Mouse (Mus musculus): Measurements from ENCODE around the gene H2afy2.

Gene H2afy2

DNA sequence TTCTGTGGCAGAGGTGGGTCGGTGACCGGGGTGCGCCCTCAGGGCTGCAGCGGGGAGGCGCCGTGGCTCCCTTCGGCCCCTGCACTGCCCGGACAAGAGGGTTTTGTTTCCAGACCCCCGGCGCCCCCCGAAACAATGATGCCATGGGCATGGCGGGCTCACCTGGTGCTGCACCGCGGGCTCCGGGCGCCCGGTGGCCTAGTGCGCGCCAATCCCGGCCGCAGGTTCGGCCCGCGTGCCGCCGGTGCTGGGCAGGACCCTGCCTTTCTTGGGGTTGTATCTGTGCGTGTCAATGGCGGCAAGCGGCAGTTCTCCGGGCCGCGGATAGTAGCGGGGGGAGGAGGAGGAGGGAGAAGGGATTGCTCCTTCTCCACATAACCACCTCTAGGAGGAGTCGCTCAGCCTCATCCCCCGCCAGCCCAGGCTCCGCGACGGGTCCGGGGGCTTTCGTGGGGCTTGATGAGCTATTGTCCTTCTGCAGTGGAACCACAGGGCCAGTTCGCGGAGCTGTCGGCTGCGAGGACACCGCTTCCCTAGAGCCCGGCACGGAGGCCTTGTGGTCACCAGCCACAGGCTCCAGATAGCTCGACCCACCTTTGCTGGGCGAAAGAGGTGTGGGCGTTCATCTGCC is at the start of gene H2afy2:
Gene H2afy2, minus strand, starts transcription at position 527 of the 631 bp plus-strand sequence.
- DNase-seq, result peak; percentile 50 to 58

DNA sequence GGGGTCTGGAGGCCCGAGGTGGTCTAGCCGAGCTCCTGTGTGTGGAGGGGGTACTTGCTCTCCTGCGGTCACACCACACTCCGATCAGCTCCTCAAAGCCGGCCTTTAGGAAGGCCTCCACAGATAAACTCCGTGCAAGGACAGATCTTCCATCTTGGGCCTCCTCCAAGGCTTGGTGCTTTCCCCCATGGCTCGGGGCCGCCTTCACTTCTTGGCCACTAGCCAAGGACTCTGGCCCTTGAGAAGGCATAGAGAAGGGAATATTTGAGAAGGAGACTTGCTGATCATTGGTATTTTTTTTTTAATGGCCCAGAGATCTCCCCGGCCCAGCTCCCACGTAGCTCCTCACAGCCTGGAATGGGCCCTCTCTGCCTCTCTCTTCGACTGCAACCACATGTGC is 48.8 kb upstream of the H2afy2 start:
- no peak for DNase-seq

DNA sequence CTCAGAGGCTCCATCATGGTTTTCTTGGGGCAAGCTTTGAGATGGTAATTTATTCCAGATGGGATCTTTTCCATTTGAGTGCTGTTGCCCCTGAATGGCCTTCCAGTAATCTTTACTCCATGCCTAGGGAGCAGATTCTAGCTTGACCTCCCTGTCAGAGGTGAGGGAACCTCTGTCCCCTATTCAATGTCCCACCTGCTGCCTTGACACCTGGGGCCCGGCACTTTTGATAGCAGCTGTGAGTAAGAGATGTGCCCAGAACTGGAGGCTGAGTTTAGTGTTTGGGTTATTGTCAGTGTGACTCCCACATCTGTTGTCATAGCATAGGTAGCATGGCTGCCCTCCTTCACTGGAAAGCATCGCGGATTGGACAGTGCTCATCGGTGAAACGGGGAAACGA is 47.8 kb upstream of the H2afy2 start:
- DNase-seq, result no peak

DNA sequence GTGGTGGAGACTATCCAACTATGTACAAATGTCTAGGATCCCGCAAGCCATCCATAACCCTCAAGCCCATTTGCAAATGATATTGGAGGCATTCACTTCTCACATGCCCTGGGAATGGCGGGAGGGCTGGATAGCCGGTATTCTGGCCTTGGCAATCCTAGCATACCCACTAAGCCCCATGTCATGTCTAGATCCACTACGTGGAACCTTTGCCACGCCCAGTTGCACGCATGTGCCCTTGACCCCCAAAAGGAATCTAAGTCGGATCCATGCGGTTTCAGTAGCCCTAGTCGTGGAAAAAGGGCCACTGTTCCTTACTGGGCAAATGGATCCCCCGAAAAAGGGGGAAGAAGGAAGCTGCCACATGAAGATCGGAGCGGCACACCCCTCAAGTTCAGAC is 47.3 kb upstream of the H2afy2 start:
- no peak for DNase-seq

DNA sequence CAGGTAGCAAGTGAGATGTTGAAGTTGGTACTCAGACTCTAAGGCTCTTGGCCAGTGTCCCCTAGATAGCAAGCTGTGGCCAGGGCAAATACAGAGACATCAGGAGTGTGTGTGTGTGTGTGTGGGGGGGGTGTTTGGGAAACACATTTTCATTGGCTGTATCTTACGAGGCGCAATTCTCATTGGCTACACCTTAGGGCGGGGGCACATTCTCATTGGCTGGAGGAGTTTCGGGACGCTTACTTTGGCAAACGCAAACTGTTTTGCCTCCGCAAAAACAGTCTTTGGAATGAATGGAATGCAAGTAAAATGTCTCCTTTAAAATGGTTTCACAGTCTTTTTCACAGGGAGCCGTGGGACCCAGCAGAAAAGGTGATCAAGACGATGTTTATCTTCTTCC is 46.9 kb upstream of the H2afy2 start:
- DNase-seq, result no peak

DNA sequence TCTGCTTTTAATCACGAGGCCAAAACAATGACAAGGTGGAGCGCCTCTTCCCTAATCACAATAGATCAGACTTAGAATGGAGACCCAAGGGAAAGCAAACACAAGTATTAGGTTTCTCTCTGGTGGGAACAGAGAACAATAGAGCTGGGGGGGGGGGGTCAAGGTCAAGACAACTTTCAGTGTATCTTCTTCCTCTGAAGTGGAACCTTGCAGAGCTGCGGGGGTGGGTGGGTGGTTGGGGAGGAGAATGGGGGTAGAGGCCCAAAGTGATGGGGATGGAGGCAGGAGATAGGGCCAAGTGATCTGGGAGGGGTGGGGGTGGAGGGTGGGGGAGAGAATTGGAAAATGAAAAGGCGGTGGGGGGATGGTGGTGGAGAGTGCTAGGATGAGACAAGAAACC is 45.1 kb upstream of the H2afy2 start:
- no peak for DNase-seq

DNA sequence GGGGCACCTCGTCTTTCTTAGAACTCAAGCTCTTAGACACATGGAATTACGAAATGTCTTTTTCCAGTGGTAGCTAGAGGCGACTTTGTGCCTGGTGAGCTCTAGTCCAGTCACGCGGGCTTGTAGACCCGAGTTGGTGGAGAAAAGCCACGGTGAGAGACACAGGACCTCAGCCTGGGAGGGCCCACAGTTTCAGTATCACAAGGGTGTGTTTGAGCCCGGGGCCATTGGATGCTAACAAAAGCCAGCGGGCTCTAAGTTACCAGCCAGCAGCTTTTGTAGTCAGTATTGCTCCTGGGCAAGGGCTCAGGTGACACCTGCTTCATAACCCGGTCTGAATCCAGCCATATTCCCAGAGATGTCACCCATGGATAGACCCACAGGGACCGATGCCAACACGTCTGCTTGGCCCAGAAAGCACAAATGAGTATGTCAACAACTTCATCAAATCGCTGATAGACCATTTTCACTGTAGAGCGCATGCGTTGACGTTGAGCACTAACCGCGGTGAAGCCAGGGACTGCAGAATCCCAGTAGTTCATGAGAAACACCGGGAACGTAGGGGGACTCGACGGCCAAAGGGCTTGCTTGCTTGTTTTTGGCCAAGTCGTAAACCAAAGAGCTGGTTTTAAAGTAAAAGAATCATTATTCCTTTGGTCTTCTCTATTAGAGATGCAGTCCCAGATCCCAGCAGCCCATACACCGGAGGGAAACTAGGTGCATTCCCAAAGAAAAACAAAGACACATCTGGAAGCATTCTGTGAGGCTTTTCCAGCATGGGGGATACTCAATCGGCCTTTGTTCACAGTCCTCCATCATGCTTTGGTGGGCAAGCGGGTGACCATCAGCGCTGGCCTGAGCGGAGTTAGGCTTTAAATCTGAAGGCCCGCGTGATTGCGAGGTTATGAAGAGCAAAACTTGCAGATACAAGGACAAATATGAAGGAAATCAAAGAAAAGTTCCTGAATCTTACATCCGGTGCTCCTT is 44.3 kb upstream of the H2afy2 start:
- no peak for DNase-seq

DNA sequence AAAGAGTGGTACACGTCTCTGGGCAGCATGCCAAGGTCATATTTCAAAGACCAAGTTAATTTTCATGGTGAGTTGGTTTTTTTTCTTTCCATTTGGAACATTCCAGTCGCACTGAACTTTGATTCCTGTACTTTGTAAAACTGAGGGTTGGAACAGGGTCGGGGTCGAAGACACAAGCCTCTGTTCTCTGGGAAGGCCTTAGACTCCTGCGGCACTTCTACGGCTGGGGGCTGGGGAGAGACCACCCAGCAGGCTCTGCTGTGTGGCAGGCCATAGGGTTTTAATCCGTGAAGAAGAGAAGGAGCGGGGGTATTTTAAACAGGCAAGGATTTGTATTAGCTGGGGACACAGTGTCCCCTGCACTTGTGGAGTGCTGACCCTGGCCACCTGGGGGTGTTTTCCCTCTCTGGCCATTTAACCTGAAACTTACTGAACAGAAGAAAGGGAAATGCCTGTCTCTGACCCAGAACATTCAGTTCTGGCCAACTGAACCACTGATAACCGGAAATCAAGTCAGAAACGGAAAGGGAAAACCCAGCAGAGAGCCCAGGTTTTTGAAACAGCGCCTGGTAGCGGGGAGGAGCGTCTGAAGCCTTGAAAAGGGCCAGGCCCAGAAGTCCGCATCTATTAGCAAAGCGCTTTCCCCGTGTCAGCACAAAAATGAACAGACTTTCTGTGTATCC is 42.9 kb upstream of the H2afy2 start:
- DNase-seq, result peak; percentile 56 to 74

DNA sequence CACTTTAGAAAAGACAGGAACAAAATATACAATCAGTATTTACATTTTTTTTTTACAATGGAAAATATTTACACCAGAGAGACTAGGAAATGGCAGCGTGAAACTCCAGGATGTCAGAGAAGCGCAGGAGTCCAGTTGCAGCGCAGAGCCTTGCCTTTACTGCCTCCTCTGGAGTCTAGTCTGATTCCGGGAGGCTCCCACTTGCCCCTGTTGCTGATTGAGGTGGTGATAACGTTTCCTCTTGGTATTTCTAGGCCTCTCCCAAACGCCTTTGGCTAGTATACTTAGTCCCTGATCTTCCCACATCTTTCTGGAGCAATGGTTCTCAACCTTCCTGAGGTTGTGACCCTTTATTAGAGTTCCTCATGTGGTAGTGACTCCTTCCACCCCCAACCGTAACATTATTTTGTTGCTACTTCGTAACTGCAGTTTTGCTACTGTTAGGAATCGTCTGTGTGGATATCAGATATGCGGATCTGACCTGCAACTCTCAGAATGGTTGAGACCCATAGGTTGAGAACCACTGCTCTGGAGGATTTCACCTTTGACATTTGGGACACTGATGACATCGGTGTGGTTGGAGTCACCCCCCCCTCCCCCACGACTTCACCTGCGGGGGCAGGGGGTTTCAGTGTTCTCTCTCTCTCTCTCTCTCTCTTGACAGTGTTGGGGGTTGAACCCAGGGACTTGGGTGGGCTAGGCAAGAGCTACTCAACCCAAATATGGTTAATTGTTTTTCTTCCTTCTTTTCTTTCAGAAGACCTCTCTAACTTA is 42.2 kb upstream of the H2afy2 start:
- DNase-seq, result no peak

DNA sequence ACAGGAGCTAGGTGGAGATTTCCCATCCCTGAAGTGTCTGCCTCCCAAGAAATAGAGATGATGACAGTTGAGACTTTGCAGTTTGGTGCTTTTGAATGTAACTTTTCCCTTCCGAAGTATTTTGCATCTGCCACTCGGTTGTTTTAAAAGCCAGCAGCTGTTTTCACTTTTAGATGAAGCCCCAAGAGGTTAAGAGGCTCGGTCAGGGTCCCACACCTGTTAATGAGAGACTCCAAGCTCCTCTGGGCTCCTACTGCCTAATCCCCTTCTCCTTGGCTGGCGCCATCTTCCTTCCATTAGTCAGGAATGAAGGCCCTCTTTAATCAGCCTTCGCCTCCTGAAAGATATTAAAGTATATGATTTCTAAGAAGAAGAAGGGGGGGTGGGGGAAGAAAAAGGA is 41.6 kb upstream of the H2afy2 start:
- DNase-seq, result no peak

DNA sequence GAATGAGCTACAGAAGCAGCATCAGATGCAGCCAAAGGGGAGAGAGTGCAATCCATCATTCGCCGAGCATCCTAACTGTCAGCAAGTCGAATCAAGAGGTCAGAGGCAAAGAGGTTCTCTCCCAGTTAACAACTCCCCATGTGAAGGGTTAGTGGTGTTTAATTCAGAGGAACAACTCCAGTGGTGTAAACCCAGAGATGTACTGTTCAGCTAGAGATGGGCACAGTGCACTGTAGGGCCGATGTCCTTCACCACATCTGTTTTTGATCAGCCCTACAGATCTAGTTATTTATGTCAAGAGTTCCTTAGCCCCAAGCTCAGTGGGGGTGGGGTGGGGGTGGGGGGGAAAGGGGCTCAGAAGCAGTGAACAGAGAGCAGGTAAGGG is 39.8 kb upstream of the H2afy2 start:
- DNase-seq, result no peak

DNA sequence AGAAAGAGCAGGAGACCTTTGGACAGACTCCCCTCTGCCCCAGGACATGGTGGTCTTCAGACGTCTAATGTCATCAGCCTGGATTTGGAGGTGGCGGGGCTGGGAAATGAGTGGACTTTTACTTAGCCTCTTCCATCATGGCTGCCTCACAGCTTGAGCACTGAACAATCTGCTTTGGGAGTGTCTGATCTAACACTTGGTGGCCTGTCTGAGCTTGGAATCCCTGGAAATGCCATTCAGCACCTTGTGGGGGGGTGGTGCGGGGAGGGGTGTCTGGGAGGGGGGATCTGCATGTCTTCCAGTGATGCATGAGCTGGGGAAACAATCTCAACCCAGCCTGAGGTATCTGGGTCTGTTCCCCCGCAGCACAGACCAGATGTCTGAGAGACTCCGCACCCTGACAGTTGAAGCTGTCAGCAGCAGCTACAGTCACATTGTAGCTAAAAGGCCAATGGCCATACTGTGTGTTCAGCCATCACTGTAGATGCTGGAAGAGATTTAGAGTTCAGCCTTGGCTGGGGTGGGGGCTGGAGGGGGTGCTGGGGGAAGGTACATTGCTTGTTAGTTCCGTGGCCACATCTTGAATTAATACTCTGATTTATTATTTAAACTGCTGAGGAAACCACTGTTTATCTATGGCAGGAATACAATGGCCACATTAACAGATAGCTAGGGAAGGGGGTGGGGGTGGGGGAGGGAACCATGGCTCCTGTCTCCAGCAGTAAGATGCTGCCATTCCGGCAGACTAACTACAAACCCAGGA is 39.2 kb upstream of the H2afy2 start:
- no peak for DNase-seq

DNA sequence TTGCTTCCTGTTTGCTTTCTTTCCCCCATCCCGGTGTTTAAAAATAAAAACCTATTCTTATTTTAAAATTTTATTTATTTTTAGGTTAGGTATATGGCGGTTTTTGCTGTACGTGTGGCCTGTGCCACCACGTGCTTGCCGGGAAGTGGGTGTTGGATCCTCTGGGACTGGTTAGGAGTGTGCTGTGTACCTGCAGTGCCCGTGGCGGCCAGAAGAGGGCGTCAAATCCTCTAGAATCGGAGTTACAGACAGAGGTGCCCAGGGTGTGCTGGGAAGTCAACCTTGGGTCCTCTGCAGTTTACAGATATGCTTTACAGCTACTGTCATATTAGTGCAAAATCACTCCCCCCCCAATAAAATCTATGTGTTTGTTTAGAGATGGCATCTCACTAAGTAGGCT is 36.1 kb upstream of the H2afy2 start:
- DNase-seq, result no peak

DNA sequence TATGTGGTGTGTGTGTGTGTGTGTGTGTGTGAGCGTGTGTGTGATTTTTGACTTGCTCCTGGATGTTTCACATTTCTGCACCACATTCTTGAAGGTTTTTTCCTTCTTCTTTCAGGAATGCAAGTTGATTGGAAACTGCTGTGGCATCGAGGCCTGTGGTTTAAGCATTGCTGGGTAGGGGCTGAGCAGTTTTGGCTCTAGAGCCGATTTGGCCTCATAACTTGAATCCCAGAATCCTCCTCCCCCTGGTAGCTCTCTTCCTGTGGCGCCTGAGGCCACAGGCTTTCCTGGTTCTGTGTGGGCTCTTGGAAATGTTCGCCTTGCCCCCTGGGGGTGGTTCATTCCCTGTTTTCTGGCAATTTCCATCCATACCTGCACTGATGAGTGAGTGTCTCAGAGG is 28.0 kb upstream of the H2afy2 start:
- DNase-seq, result no peak

DNA sequence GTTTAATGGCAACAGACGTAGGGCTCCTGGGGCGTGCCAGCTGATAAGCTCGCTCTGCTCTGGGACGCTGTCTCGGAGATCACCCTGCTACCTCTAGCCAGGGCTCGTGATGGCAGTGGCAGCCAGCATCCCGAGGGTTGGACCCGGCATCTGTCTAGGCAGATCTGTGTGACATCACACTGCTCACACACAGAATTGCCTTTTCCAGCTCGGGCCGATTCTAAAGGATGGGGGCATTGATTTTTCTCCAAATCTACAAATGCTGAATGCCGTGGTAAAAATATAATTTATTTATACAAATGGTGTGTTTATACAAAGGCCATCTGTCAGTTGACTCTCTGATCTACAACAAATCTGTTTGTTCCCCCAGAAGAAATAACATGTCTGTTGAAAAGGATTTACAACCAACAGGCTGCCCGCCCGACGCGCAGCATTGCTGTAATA is 14.2 kb upstream of the H2afy2 start:
- no peak for DNase-seq

DNA sequence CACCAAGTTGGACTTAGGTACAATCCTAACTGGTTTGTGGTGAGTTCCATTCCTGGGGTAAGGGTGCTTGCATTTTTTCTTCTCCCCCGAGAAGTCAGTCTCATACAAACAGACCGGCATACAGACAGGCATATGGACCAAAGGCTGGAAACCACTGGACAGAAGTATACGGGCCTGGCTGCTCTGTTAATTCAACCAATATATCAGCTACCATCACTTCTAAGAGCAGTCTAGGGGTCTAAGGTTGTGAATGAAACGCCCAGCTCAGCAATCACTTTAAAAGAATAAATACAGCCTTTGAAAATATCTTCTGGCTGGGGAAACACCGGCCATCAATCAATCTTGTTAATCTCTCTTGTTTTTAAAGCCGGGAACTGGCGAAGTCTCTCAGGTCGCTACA is 11.5 kb upstream of the H2afy2 start:
- DNase-seq, result no peak

DNA sequence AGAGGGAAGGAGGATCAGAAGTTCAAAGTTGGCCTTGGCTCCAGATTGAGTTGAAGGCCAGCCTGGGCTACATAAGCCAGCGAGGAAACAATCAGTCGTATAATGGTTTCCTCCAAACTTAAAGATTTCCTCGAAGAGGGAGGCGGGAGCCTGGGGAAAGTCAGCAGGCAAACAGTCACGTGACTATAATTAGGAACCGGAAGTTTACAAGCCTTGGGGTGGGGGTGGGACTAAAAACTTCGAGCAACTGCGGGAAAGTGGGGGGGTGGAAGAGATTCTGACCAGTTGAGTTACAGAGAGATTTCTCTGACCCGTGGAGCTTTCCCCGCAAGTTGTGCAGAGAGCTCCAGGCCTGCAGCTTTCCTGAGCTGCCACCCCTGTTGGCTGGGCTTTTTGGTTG is 11.0 kb upstream of the H2afy2 start:
- DNase-seq, result no peak

DNA sequence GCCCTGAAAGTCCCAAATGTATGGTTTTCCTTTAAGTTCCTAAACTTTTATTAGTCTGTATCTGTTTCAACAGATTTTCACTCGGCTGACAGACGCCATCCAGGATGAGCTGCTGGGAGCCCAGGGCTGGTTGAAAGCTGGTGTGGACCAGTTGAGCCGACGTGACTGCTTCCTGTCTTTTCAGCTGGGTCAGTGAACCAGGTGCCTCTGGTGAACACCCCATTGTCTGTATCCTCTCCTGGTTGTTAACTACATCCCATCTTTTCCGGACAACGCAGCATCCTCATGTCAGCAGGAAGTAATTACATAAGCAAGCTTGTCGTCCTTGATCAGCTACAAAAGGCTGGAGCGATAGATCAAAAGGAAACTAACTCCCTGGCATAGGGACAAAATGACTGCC is 9.1 kb upstream of the H2afy2 start:
- no peak for DNase-seq

DNA sequence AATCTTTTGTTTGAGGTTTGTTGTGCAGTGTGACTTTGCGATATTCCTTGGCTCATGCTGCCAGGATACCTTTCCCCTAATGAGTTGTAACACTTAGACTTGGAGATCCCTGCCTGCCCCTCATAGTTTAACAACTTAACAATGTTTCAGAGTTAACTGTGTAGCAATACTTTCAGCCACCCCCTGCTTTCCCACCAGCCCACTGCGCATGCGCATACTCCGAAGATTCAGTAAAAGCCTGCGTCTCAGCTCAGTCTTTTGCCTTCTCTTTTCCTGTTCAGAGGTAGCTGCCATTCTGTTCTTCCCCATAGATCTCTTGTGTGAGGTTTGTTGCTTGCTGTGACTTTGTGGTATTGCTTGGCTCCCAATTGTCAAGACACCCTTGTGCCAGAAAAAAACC is 4.6 kb upstream of the H2afy2 start:
- no peak for DNase-seq

DNA sequence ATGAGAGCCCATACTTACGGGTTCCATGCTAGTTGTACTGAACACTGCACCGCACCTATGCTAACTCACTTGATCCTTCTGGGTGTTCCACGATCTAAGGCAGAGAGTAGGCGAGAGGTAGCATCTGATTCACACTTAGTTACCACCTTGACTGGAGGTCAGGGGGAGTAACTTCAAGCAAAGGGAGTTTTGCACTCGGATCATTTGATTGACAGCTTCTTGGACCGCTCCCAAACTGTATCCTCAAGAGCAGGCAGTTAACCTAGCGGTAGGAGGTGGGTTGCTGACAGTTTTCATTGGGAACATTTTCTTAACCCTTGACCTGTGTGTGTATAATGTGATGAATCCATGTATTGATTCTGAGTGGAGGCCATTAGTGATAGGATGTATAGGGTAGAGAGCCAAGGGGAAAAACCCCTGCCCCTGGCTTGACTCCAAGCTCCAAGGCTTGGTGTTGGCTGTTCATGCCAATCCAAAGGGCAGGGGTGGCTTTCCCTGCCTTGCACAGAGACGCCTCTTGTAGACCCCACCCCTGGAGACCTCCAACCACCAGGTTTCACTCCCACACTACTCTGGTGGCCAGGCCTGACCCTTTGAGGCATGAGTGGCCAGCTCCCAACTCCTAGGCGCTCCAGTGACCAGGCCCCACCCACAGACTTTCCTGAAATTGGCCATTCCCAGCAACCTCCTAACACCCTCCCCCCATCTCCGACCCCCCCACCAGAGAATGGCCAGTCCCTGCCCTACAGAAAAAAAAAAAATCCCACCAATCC is 3.8 kb upstream of the H2afy2 start:
- no peak for DNase-seq

DNA sequence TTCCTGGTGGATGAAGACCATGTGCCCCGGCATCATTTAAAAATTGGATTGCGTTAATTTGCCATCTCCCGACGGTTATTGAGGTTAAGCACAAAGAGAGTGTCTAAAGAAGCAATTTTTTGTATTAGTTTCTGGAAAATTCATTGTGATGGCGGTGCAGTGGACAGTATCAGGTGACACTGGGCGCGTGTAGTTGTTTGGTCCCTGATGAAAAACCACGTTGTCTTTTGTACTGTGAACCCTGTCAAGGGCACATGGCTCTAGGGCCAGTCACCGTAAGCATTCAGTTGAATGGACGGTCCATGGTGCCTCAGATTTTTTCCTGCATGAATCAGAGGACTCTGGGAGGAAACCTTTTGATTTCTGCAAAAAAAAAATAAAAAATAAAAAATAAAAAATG is 467 bp upstream of the H2afy2 start:
- no peak for DNase-seq

Data from kidney, adult 8-10 months (tissue).